Mouse (Mus musculus): ENCODE data around the gene Mpp4. TPM values are rescaled to one million over a fixed set of nuclear protein-coding genes. Genes with fewer than 3 reads are reported as not detected.

Gene Mpp4
- polyA plus RNA-seq, 1 experiment: 0.26 TPM

GRCm38 (mm10) chr1:59142809-59143208 lies 20.4 kb downstream of the Mpp4 start:
- TF ChIP-seq MYOD1 (IDR thresholded peaks at IDR 0.05; ENCODE audit: control insufficient read depth in 1 of 3, insufficient read length in 2 of 3, low read depth in 2 of 3) (no peak), E2F4 (IDR thresholded peaks at IDR 0.05; ENCODE audit: insufficient read depth) (no peak), REST (IDR thresholded peaks at IDR 0.05; ENCODE audit: insufficient read depth, insufficient read length) (no peak), TCF12 (IDR thresholded peaks at IDR 0.05; ENCODE audit: insufficient read depth, poor library complexity, severe bottlenecking) (no peak), USF1 (IDR thresholded peaks at IDR 0.05; ENCODE audit: low read depth) (no peak), SRF (IDR thresholded peaks at IDR 0.05; ENCODE audit: control insufficient read depth, insufficient read length, low read depth) (no peak), MYOG (IDR thresholded peaks at IDR 0.05; ENCODE audit: control insufficient read depth in 1 of 3, insufficient read depth in 1 of 3, insufficient read length in 2 of 3, low read depth in 2 of 3) (no peak), POLR2A (IDR thresholded peaks at IDR 0.05; ENCODE audit: insufficient read length, low read depth) (no peak), CEBPB (IDR thresholded peaks at IDR 0.05; ENCODE audit: insufficient read depth, poor library complexity, severe bottlenecking) (no peak), POLR2AphosphoS2 (IDR thresholded peaks at IDR 0.05; ENCODE audit: insufficient read length, low read depth) (no peak), TCF3 (IDR thresholded peaks at IDR 0.05; ENCODE audit: insufficient read length, low read depth) (no peak), MAX (IDR thresholded peaks at IDR 0.05; ENCODE audit: low read depth) (no peak)
- H3K79me2 ChIP-seq (ENCODE audit: control insufficient read depth, insufficient read depth): no peaks in the 10 kb centered on the region
- H3K4me2 ChIP-seq (ENCODE audit: low read depth): no peak overlapping the region
- no peak overlapping the region for H3ac ChIP-seq (ENCODE audit: control insufficient read depth, insufficient read length)
- H3K4me3 ChIP-seq: no peak overlapping the region
- H3K36me3 ChIP-seq (ENCODE audit: control insufficient read depth, insufficient read depth): no peaks in the 10 kb centered on the region
- no peaks in the 10 kb centered on the region for H3K27me3 ChIP-seq (ENCODE audit: control insufficient read depth, insufficient read depth, insufficient read length)

- Histone ChIP-seq H3K36me3 (ENCODE audit: control insufficient read depth, insufficient read depth) (no peaks in the 10 kb centered on the region), H3K4me3 (no peak overlapping the region), H3K4me2 (ENCODE audit: low read depth) (no peak overlapping the region), H3K79me2 (ENCODE audit: control insufficient read depth, insufficient read depth) (no peaks in the 10 kb centered on the region), H3K27me3 (ENCODE audit: control insufficient read depth, insufficient read depth, insufficient read length) (no peaks in the 10 kb centered on the region), H3ac (ENCODE audit: control insufficient read depth, insufficient read length) (no peak overlapping the region)
- TF ChIP-seq TCF12 (IDR thresholded peaks at IDR 0.05; ENCODE audit: insufficient read depth, poor library complexity, severe bottlenecking): no peak
- TF ChIP-seq POLR2A (IDR thresholded peaks at IDR 0.05; ENCODE audit: insufficient read length, low read depth): no peak
- TF ChIP-seq MYOD1 (IDR thresholded peaks at IDR 0.05; ENCODE audit: control insufficient read depth in 1 of 3, insufficient read length in 2 of 3, low read depth in 2 of 3): no peak
- TF ChIP-seq USF1 (IDR thresholded peaks at IDR 0.05; ENCODE audit: low read depth): no peak
- no peak for TF ChIP-seq SRF (IDR thresholded peaks at IDR 0.05; ENCODE audit: control insufficient read depth, insufficient read length, low read depth)
- no peak for TF ChIP-seq CEBPB (IDR thresholded peaks at IDR 0.05; ENCODE audit: insufficient read depth, poor library complexity, severe bottlenecking)
- no peak for TF ChIP-seq MAX (IDR thresholded peaks at IDR 0.05; ENCODE audit: low read depth)
These were observed 28.8 kb downstream of the Mpp4 start for GRCm38 (mm10) chr1:59134419-59134818.

- Histone ChIP-seq H3K4me2 (ENCODE audit: low read depth) (no peak overlapping the region), H3K79me2 (ENCODE audit: control insufficient read depth, insufficient read depth) (no peaks in the 10 kb centered on the region)
- TF ChIP-seq MYOD1 (IDR thresholded peaks at IDR 0.05; ENCODE audit: control insufficient read depth in 1 of 3, insufficient read length in 2 of 3, low read depth in 2 of 3) (no peak), REST (IDR thresholded peaks at IDR 0.05; ENCODE audit: insufficient read depth, insufficient read length) (no peak), TCF3 (IDR thresholded peaks at IDR 0.05; ENCODE audit: insufficient read length, low read depth) (no peak), TCF12 (IDR thresholded peaks at IDR 0.05; ENCODE audit: insufficient read depth, poor library complexity, severe bottlenecking) (no peak)
These were observed 34.3 kb downstream of the Mpp4 start for GRCm38 (mm10) chr1:59128879-59129278.

GRCm38 (mm10) chr1:59125558-59125957 lies 37.6 kb downstream of the Mpp4 start:
- TF ChIP-seq REST (IDR thresholded peaks at IDR 0.05; ENCODE audit: insufficient read depth, insufficient read length) (no peak), E2F4 (IDR thresholded peaks at IDR 0.05; ENCODE audit: insufficient read depth) (no peak), MYOG (IDR thresholded peaks at IDR 0.05; ENCODE audit: control insufficient read depth in 1 of 3, insufficient read depth in 1 of 3, insufficient read length in 2 of 3, low read depth in 2 of 3) (no peak), CEBPB (IDR thresholded peaks at IDR 0.05; ENCODE audit: insufficient read depth, poor library complexity, severe bottlenecking) (no peak), TCF3 (IDR thresholded peaks at IDR 0.05; ENCODE audit: insufficient read length, low read depth) (no peak), MAX (IDR thresholded peaks at IDR 0.05; ENCODE audit: low read depth) (no peak), POLR2A (IDR thresholded peaks at IDR 0.05; ENCODE audit: insufficient read length, low read depth) (no peak)
- Histone ChIP-seq H3K36me3 (ENCODE audit: control insufficient read depth, insufficient read depth) (no peaks in the 10 kb centered on the region), H3K79me2 (ENCODE audit: control insufficient read depth, insufficient read depth) (no peaks in the 10 kb centered on the region), H3K4me3 (no peak overlapping the region), H3K4me2 (ENCODE audit: low read depth) (no peak overlapping the region), H3K27me3 (ENCODE audit: control insufficient read depth, insufficient read depth, insufficient read length) (no peaks in the 10 kb centered on the region), H3ac (ENCODE audit: control insufficient read depth, insufficient read length) (no peak overlapping the region)

More at GRCm38 (mm10) chr1:59128879-59129278, 34.3 kb downstream of the Mpp4 start:
- H3K4me3 ChIP-seq: no peak overlapping the region
- no peak overlapping the region for H3ac ChIP-seq (ENCODE audit: control insufficient read depth, insufficient read length)
- no peaks in the 10 kb centered on the region for H3K36me3 ChIP-seq (ENCODE audit: control insufficient read depth, insufficient read depth)
- H3K27me3 ChIP-seq (ENCODE audit: control insufficient read depth, insufficient read depth, insufficient read length): no peaks in the 10 kb centered on the region

- H3K27me3 ChIP-seq (ENCODE audit: control insufficient read depth, insufficient read depth, insufficient read length): no peaks in the 10 kb centered on the region
- no peak for TF ChIP-seq TCF12 (IDR thresholded peaks at IDR 0.05; ENCODE audit: insufficient read depth, poor library complexity, severe bottlenecking)
- peak; percentile 62 for TF ChIP-seq POLR2A (IDR thresholded peaks at IDR 0.05; ENCODE audit: insufficient read length, low read depth)
- TF ChIP-seq POLR2AphosphoS2 (IDR thresholded peaks at IDR 0.05; ENCODE audit: insufficient read length, low read depth): peak; percentile 72
- TF ChIP-seq E2F4 (IDR thresholded peaks at IDR 0.05; ENCODE audit: insufficient read depth): peak; percentile 49
- H3K4me3 ChIP-seq: peak within 1 kb of the TSS; percentile 63
- no peaks in the 10 kb centered on the region for H3K36me3 ChIP-seq (ENCODE audit: control insufficient read depth, insufficient read depth)
- no peaks in the 10 kb centered on the region for H3K79me2 ChIP-seq (ENCODE audit: control insufficient read depth, insufficient read depth)
- peak within 1 kb of the TSS; percentile 30 for H3ac ChIP-seq (ENCODE audit: control insufficient read depth, insufficient read length)
- peak within 1 kb of the TSS; percentile 83 for H3K4me2 ChIP-seq (ENCODE audit: low read depth)
These were observed 43.3 kb downstream of the Mpp4 start, which contains the start of gene Tmem237 for GRCm38 (mm10) chr1:59119720-59120457. Gene Tmem237 (minus strand): TSS chr1:59120408.
